ENCODE assay signal across 11 mouse cellular contexts in the genomic region with DNA sequence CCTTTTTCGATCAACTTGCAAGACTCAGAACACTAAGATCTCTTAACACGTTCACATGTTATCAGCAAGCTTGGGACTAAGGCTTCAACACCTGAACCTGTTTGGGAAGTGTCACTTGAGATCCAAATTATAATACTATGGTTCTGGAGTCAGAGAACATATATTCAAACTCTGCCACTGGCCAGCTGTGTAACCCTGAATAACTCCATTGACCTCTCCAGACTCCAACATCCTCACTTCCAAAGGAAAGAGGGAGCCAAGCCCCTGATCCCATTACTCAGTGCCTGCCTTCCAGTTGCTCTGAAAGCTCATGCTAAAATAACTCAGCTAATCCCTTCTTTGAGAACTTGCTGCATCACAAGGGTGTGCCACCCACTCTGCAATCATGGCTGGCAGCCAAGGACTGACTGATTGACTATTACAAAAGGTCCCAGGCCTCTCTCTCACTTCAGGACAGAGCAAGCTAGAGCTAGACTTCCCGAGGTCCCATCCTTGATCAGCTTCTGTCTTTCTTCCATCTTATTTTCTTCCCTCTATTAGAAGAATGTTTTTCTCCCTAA. TPM values are rescaled to one million over a fixed set of nuclear protein-coding genes. Genes with fewer than 3 reads are reported as not detected.
DNase-seq lines count a peak whose midpoint lies in the region; ATAC-seq lines count a peak whose summit lies in the region.
"Had no signal": no experiment of that assay in that cellular context is flagged by ENCODE, and none has a peak within 500 bp of the region (broad histone marks: within the 10 kb centered on the region; RNA-seq: fewer than 3 reads in every experiment).

No protein-coding gene starts in this region.

- H3K4me3 ChIP-seq in heart, embryonic 12.5 days = no peak overlapping the region
- H3K4me3 ChIP-seq: stomach, embryonic 15.5 days had no signal

- H3K4me1 ChIP-seq in heart, embryonic 12.5 days (replicated peaks) = peaks cover 4% of the 10 kb centered on the region; the same call in 1 of the 2 replicates
- H3K4me1 ChIP-seq: stomach, embryonic 15.5 days had no signal

- H3K27me3 ChIP-seq in heart, embryonic 12.5 days (replicated peaks) = no peaks in the 10 kb centered on the region
- H3K27me3 ChIP-seq: stomach, embryonic 15.5 days had no signal

- DNase-seq in heart, postnatal 25 days (ENCODE audit: low spot score) = no peak
- peak; percentile 6 for DNase-seq in urinary bladder, postnatal 14 days (ENCODE audit: low spot score)
- DNase-seq in urinary bladder, postnatal 25 days (ENCODE audit: low spot score) = no peak
- DNase-seq in heart, postnatal 10 days = peak; percentile 11 to 21
- no peak for DNase-seq in spleen, postnatal 4 days (ENCODE audit: low spot score in 2 of 2)
- DNase-seq in frontal cortex, postnatal 14 days (ENCODE audit: low spot score in 2 of 2) = no peak

- no peaks in the 10 kb centered on the region for H3K36me3 ChIP-seq in heart, embryonic 12.5 days
- H3K36me3 ChIP-seq: stomach, embryonic 15.5 days had no signal

- H3K9ac ChIP-seq in heart, embryonic 12.5 days = no peak overlapping the region
- H3K9ac ChIP-seq: stomach, embryonic 15.5 days had no signal

- intact Hi-C loops in heart, postnatal 25 days (cut with DNase I) = no loop called here
- intact Hi-C loops in heart, postnatal 10 days (cut with DNase I) = no loop called here

- H3K4me2 ChIP-seq in heart, embryonic 12.5 days = no peak overlapping the region
- H3K4me2 ChIP-seq: stomach, embryonic 15.5 days had no signal

- 37% methylated on average over 3 of the region's 3 CpGs for WGBS in heart, embryonic 12.5 days

- ATAC-seq in heart, embryonic 12.5 days (ENCODE audit: insufficient number of reproducible peaks, low FRiP score) = 0 out of 2 replicates have a peak, but pooled peaks have one; percentile 29
- ATAC-seq in megakaryocyte, adult 5-6 weeks (ENCODE audit: poor library complexity, severe bottlenecking) = no peak

- H3K27ac ChIP-seq in heart, embryonic 12.5 days (ENCODE audit: poor library complexity, severe bottlenecking) = no peak overlapping the region
- H3K27ac ChIP-seq: stomach, embryonic 15.5 days had no signal

- no peaks in the 10 kb centered on the region for H3K9me3 ChIP-seq in heart, embryonic 12.5 days (replicated peaks)
- H3K9me3 ChIP-seq: stomach, embryonic 15.5 days had no signal

RNA-seq across cellular contexts. Expression of a gene that starts 58.8 kb away (rescaled TPM):
- polyA plus RNA-seq in heart, embryonic 12.5 days (2016; fragmentation: Nextera tagmentation; extraction: Ambion mirVana) = not detected in 2 replicates
- not detected for total RNA-seq in heart, postnatal 25 days (2021)
- total RNA-seq in heart, postnatal 10 days (2021) = not detected
- not detected in 2 replicates for total RNA-seq in megakaryocyte, adult 5-6 weeks (2015)
- total RNA-seq in megakaryocyte, adult 5-6 weeks (2017) = not detected in 2 replicates
- total RNA-seq: layer of hippocampus, postnatal 36 days had no signal
- polyA plus RNA-seq: gonadal fat pad, adult 2 months; stomach, embryonic 15.5 days had no signal

Comparison
In these comparisons a context has a peak if more than half of its experiments do, and no peak if none do; other contexts are left out.
1. DNase-seq: peak in urinary bladder, postnatal 14 days (single experiment) and heart, postnatal 10 days (2 of 2); none in heart, postnatal 25 days (single experiment), urinary bladder, postnatal 25 days (single experiment), spleen, postnatal 4 days (0 of 2) and frontal cortex, postnatal 14 days (0 of 2).